Mouse (Mus musculus): Measurements from ENCODE around the gene Map1b. TPM values are rescaled to one million over a fixed set of nuclear protein-coding genes. Genes with fewer than 3 reads are reported as not detected.
A peak's percentile ranks its signal among the peaks of the same experiment; 100 is the strongest.

Gene Map1b
- total RNA-seq, 2 experiments from 2014 or later = 795 to 818 TPM

GRCm38 (mm10) chr13:99537908-99538513 is 21.7 kb upstream of the Map1b start:
- DNase-seq (ENCODE audit: low spot score in 2 of 2) = no peak

- DNase-seq (ENCODE audit: low spot score in 2 of 2) = no peak
Observed at GRCm38 (mm10) chr13:99528456-99528855, 12.1 kb upstream of the Map1b start.

- DNase-seq (ENCODE audit: low spot score in 2 of 2) = no peak
Observed at GRCm38 (mm10) chr13:99527936-99528335, 11.6 kb upstream of the Map1b start.

GRCm38 (mm10) chr13:99525491-99525890 is 9.2 kb upstream of the Map1b start:
- no peak for DNase-seq (ENCODE audit: low spot score in 2 of 2)

GRCm38 (mm10) chr13:99517836-99518235 is 1.5 kb upstream of the Map1b start:
- no peak for DNase-seq (ENCODE audit: low spot score in 2 of 2)

- DNase-seq (ENCODE audit: low spot score in 2 of 2) = no peak
Observed at GRCm38 (mm10) chr13:99515736-99516447, 448 bp downstream of the Map1b start.

GRCm38 (mm10) chr13:99514917-99515591 is 1.3 kb downstream of the Map1b start:
- peak in 1 of 2 experiments; percentile 75 for DNase-seq (ENCODE audit: low spot score in 2 of 2)

- DNase-seq (ENCODE audit: low spot score in 2 of 2) = no peak
Observed at GRCm38 (mm10) chr13:99513990-99514389, 2.4 kb downstream of the Map1b start.

- peak in 1 of 2 experiments; percentile 68 for DNase-seq (ENCODE audit: low spot score in 2 of 2)
Observed at GRCm38 (mm10) chr13:99513138-99513537, 3.2 kb downstream of the Map1b start.

- DNase-seq (ENCODE audit: low spot score in 2 of 2) = no peak
Observed at GRCm38 (mm10) chr13:99509896-99510295, 6.4 kb downstream of the Map1b start.

- no peak for DNase-seq (ENCODE audit: low spot score in 2 of 2)
Observed at GRCm38 (mm10) chr13:99506580-99506962, 9.8 kb downstream of the Map1b start.

GRCm38 (mm10) chr13:99505826-99506579 is 10.3 kb downstream of the Map1b start:
- no peak for DNase-seq (ENCODE audit: low spot score in 2 of 2)

GRCm38 (mm10) chr13:99503370-99503979 is 12.9 kb downstream of the Map1b start:
- no peak for DNase-seq (ENCODE audit: low spot score in 2 of 2)

- no peak for DNase-seq (ENCODE audit: low spot score in 2 of 2)
Observed at GRCm38 (mm10) chr13:99502911-99503310, 13.4 kb downstream of the Map1b start.

GRCm38 (mm10) chr13:99502126-99502744 is 14.1 kb downstream of the Map1b start:
- no peak for DNase-seq (ENCODE audit: low spot score in 2 of 2)

GRCm38 (mm10) chr13:99501393-99501792 is 14.9 kb downstream of the Map1b start:
- DNase-seq (ENCODE audit: low spot score in 2 of 2) = no peak

- DNase-seq (ENCODE audit: low spot score in 2 of 2) = no peak
Observed at GRCm38 (mm10) chr13:99500609-99501008, 15.7 kb downstream of the Map1b start.

GRCm38 (mm10) chr13:99499764-99500163 is 16.6 kb downstream of the Map1b start:
- no peak for DNase-seq (ENCODE audit: low spot score in 2 of 2)

- no peak for DNase-seq (ENCODE audit: low spot score in 2 of 2)
Observed at GRCm38 (mm10) chr13:99496106-99496505, 20.2 kb downstream of the Map1b start.

GRCm38 (mm10) chr13:99494416-99494815 is 21.9 kb downstream of the Map1b start:
- no peak for DNase-seq (ENCODE audit: low spot score in 2 of 2)

Measured in layer of hippocampus, postnatal 14 days (tissue).